Mouse (Mus musculus): ENCODE measurements around the gene Gfy.

- TF ChIP-seq EP300 (IDR thresholded peaks at IDR 0.05; ENCODE audit: low read depth) (no peak), CTCF (IDR thresholded peaks at IDR 0.05; ENCODE audit: low read depth) (no peak)
These were observed 6.4 kb downstream of the Gfy start for GRCm38 (mm10) chr7:45172974-45173373.

Data from heart, postnatal 0 days (tissue).